Mouse (Mus musculus) liver, embryonic 14.5 days (tissue): ENCODE results near the gene Itga8. TPM values are rescaled to one million over a fixed set of nuclear protein-coding genes. Genes with fewer than 3 reads are reported as not detected.

Source experiments
- ATAC-seq: fragments of 200-750 bp; cut with Nextera tagmentation; 2 replicates; pipeline ENCODE4 v1.8.0; 2017; ENCODE audit warnings: moderate number of reproducible peaks, mild to moderate bottlenecking, moderate library complexity; ENCODE audit not compliant: insufficient read depth
- DNase-seq, 3 experiments: peaks; one replicate each; pipeline ENCODE4 v3.0.0-alpha.2; 2012 to 2013; ENCODE audit warnings: low read depth in 3 of 3, low spot score in 3 of 3
- H3K27ac ChIP-seq: fragments of 300-500 bp; sonication (generic); 2 replicates; pipeline ENCODE4 v1.5.1; 2014; ENCODE audit warnings: moderate library complexity, mild to moderate bottlenecking, control low read depth, inconsistent platforms
- H3K27me3 ChIP-seq: fragments of 300-500 bp; sonication (generic); 2 replicates; pipeline ENCODE4 v1.6.1; 2014; ENCODE audit warnings: mild to moderate bottlenecking, low read length, moderate library complexity; ENCODE audit not compliant: control insufficient read depth, insufficient read depth
- H3K36me3 ChIP-seq: fragments of 300-500 bp; sonication (generic); replicated peaks from 2 replicates; pipeline ENCODE4 v1.6.1; 2014; ENCODE audit warnings: low read depth; ENCODE audit not compliant: control insufficient read depth, insufficient read depth
- H3K4me1 ChIP-seq, 2 experiments: fragments of 200-500 bp in 1 of 2; fragments of 300-500 bp in 1 of 2; sonication (generic) in 1 of 2; replicated peaks; 2 replicates each; pipeline ENCODE4 v1.6.1; 2012 to 2014; ENCODE audit warnings: antibody characterized with exemption in 1 of 2, inconsistent platforms in 1 of 2, low read length in 1 of 2; ENCODE audit not compliant: control insufficient read depth in 2 of 2, insufficient read depth in 2 of 2
- H3K4me2 ChIP-seq: fragments of 300-500 bp; sonication (generic); 2 replicates; pipeline ENCODE4 v1.6.1; 2014; ENCODE audit warnings: low read depth, mild to moderate bottlenecking, control low read depth, moderate library complexity
- H3K4me3 ChIP-seq, 2 experiments: fragments of 200-500 bp in 1 of 2; fragments of 300-500 bp in 1 of 2; sonication (generic) in 1 of 2; 2 replicates each; pipeline ENCODE4 v1.5.1; 2012 to 2014; ENCODE audit warnings: low read depth in 2 of 2, low read length in 2 of 2, mild to moderate bottlenecking in 2 of 2, control low read depth in 1 of 2, inconsistent platforms in 1 of 2, moderate library complexity in 1 of 2; ENCODE audit not compliant: insufficient read depth in 1 of 2
- H3K9ac ChIP-seq: fragments of 300-500 bp; sonication (generic); replicated peaks from 2 replicates; pipeline ENCODE4 v1.6.1; 2014; ENCODE audit warnings: mild to moderate bottlenecking, control low read depth, moderate library complexity
- H3K9me3 ChIP-seq: fragments of 300-500 bp; sonication (generic); 2 replicates; pipeline ENCODE4 v1.6.1; 2016; ENCODE audit warnings: low read length, mixed read lengths; ENCODE audit not compliant: control insufficient read depth
- CTCF ChIP-seq: IDR thresholded peaks from 2 replicates; pipeline ENCODE4 v1.5.1; 2016; ENCODE audit warnings: antibody characterized with exemption, low read depth, control low read depth
- EP300 ChIP-seq: IDR thresholded peaks from 2 replicates; pipeline ENCODE4 v1.6.1; 2016; ENCODE audit warnings: antibody characterized with exemption, low read depth
- WGBS: fragments of 180-500 bp; shearing (Covaris S2); extraction: QIAGEN DNeasy Blood & Tissue Kit; methylation state at CpG from one replicate; pipeline ENCODE4 v1.1.7; 2014; ENCODE audit not compliant: insufficient replicate concordance; 5-methylcytosine and 5-hydroxymethylcytosine counted together
- polyA plus RNA-seq, 2 experiments: library from polyadenylated mRNA; depleted of rRNA in 1 of 2; stranded (reverse) in 1 of 2; unstranded in 1 of 2; fragments of >200 nt; fragmentation: Nextera tagmentation in 1 of 2; extraction: Ambion mirVana in 1 of 2; gene quantifications; 2 replicates each; pipeline versions ENCODE4 v1.2.1 to v1.2.3; 2012 to 2014

Itga8 gene
- polyA plus RNA-seq, 2 experiments: 1.2 to 2.0 TPM

DNA sequence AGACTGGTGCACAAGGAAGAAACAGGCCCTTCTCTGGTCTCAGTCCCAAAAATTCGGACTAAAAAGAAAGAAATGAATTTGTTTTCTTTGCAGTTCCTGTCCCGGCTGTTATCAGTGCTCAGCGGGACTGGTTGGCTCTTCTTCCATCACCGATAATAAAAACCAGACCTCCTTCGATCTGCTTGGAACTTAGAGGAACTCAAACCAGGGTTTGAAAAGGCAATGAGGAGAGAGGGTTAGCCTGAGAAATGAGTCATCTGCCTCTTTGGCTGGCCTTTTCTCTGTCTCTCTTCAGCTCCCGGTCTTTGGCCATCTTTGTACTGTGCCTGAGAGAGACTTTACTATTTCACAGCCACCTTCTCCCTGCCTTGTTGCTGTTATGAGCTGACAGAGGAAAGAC, 112.7 kb downstream of the Itga8 start:
- Histone ChIP-seq H3K4me3 (no peak overlapping the region), H3K4me2 (no peak overlapping the region), H3K27ac (no peak overlapping the region), H3K9me3 (no peaks in the 10 kb centered on the region), H3K4me1 (no peaks in the 10 kb centered on the region), H3K27me3 (no peaks in the 10 kb centered on the region), H3K9ac (no peak overlapping the region), H3K36me3 (no peaks in the 10 kb centered on the region)
- 34% methylated on average over 6 of the region's 6 CpGs for WGBS
- TF ChIP-seq CTCF: no peak
- no peak for TF ChIP-seq EP300
- DNase-seq (no peak), ATAC-seq (no peak)

DNA sequence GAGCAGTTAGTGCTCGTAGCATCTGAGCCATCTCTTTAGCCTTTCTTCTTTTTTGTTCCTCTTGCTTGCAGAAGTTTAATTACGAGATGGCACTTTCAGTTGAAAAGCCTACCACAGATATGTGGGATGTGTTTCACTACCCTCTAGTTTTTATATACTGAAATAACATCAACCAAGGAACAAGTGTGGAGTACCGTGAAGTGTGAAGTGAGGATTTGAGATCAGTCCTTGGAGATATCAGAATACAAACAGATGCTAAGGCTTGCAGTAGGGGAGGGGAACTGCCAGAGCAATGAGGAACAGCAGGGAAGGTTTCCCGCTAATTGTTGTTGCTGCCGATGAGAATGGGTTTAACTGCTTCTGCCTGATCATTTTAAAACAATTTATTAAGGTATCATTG, 114.1 kb downstream of the Itga8 start:
- H3K36me3 ChIP-seq: no peaks in the 10 kb centered on the region
- DNase-seq: no peak
- no peak overlapping the region for H3K4me3 ChIP-seq
- no peaks in the 10 kb centered on the region for H3K4me1 ChIP-seq
- ATAC-seq: no peak
- H3K27ac ChIP-seq: no peak overlapping the region
- no peak overlapping the region for H3K9ac ChIP-seq
- TF ChIP-seq CTCF (no peak), EP300 (no peak)
- H3K9me3 ChIP-seq: no peaks in the 10 kb centered on the region
- H3K27me3 ChIP-seq: no peaks in the 10 kb centered on the region
- H3K4me2 ChIP-seq: no peak overlapping the region
- WGBS: 37% methylated on average over 5 of the region's 5 CpGs

DNA sequence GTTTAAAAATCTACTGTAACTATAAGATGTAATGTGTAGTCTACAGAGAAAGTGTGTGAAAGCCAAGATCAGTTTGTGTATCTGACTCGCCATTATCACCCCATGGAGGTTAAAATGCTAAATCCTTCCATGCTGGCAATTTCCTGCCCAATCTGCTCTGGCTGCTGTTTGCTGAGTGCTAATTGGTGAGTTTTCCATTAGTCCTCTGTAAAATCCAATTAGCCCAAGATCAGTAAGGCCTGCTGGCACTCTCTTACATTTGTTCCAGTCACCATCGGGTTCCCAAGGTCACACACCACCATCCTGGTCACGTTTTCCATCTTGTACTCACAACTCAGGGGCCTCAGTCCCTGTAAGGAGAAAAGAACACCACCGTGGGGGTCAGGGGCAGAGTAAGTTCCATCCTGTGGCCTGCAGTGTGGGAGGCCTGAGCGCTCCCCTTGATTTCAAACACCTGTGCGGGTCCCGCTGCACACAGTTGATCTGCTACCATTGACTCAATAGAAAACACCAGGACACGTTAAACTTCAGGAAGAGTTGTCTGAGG, 119.2 kb downstream of the Itga8 start:
- H3K4me1 ChIP-seq: no peaks in the 10 kb centered on the region
- no peak overlapping the region for H3K9ac ChIP-seq
- no peaks in the 10 kb centered on the region for H3K9me3 ChIP-seq
- H3K27me3 ChIP-seq: no peaks in the 10 kb centered on the region
- no peak for ATAC-seq
- H3K4me3 ChIP-seq: no peak overlapping the region
- no peak for TF ChIP-seq EP300
- TF ChIP-seq CTCF: no peak
- no peak for DNase-seq
- WGBS: 57% methylated on average over 8 of the region's 8 CpGs
- no peak overlapping the region for H3K4me2 ChIP-seq
- H3K27ac ChIP-seq: no peak overlapping the region
- no peaks in the 10 kb centered on the region for H3K36me3 ChIP-seq

DNA sequence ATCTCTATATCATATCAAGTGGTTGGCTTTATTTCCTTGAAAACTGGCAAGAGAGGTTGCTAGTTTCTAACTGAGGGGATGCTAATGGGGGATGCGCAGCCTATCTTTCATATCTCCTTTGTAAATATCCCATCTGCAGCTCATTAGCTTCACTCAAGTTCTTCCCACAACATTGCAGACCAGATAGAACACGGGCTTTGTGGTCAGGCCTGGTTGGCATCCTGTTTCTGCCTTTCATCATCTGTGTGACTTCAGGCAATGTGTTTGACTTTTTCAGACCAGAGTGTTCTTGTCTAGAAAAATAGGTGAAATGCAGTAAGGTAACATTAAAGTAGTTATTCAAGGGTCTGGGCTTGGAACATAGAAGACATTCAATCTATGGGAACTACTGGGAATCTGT, 121.1 kb downstream of the Itga8 start:
- Histone ChIP-seq H3K36me3 (no peaks in the 10 kb centered on the region), H3K27ac (no peak overlapping the region), H3K4me3 (no peak overlapping the region), H3K4me1 (no peaks in the 10 kb centered on the region), H3K9me3 (no peaks in the 10 kb centered on the region), H3K27me3 (no peaks in the 10 kb centered on the region), H3K9ac (no peak overlapping the region), H3K4me2 (no peak overlapping the region)
- no peak for DNase-seq
- TF ChIP-seq EP300: no peak
- TF ChIP-seq CTCF: no peak
- 44% methylated on average over 2 of the region's 2 CpGs for WGBS
- ATAC-seq: no peak

DNA sequence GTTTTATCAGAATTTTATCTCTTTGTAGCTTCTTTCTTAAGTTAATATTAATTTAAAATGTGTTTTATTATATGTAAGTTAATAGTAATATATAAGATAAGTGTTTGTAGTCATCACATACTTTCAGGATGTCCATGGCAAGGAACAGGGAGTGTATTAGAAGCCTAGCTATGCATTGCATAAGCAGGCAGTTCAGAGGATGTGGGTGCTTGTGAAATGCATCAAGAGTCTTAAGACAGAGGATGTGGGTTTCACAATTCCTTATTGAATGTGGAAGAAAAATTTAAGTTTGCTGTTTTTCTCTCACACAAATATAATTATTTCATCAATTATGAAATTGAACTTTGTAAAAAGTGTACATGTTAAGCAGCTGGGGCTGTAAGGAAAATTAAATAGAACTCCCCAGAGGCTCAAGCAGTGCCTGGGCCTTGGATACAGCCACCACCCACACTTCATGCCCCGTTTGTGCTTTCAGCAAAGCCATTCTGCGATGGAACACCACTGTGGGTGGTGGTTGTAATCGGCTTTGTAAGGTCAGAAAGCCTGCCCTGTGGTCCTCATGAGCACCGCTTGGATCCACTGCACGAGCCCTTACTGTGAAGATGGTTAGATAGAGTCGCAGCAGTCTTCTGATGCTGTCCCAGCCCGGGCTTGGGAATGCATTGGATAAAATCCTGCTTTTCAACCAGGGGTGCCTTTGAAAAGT, 126.8 kb downstream of the Itga8 start:
- Histone ChIP-seq H3K36me3 (no peaks in the 10 kb centered on the region), H3K4me2 (no peak overlapping the region), H3K4me1 (no peaks in the 10 kb centered on the region), H3K27ac (no peak overlapping the region), H3K4me3 (no peak overlapping the region), H3K9me3 (no peaks in the 10 kb centered on the region), H3K9ac (no peak overlapping the region), H3K27me3 (no peaks in the 10 kb centered on the region)
- 61% methylated on average over 7 of the region's 7 CpGs for WGBS
- ATAC-seq (no peak), DNase-seq (no peak)
- TF ChIP-seq EP300: no peak
- no peak for TF ChIP-seq CTCF
